Comparison of ENCODE assay signal across 17 mouse cellular contexts in the genomic region with DNA sequence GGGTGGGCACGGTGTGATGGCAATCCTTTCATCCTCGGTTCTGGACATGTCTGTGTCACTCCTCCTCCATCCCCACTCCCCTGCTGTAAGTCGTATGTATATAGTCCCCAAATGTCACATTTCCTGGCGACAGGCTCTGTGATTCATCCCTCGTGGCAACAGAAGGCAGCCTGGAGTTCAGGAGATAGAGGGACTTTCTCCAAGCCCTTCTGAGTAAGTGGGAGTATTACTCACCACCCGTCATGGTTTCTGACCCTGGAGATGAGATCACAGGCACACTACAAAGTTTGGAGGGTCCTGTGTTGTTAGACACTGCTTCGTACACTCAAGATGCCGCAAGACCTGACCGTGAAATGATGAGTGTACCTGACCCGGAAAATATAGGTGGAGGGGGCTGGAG.
"Had no signal": no experiment of that assay in that cellular context is flagged by ENCODE, and none has a peak within 500 bp of the region (broad histone marks: within the 10 kb centered on the region; RNA-seq: fewer than 3 reads in every experiment).

No protein-coding gene starts in this region.

- H3K27ac ChIP-seq: layer of hippocampus, adult 2 months; liver, embryonic 13.5 days; macrophage; midbrain, embryonic 12.5 days; midbrain, embryonic 15.5 days; neural tube, embryonic 12.5 days; neural tube, embryonic 15.5 days; stomach, postnatal 0 days had no signal

- H3K4me3 ChIP-seq: layer of hippocampus, adult 2 months; liver, embryonic 13.5 days; midbrain, embryonic 12.5 days; midbrain, embryonic 15.5 days; neural tube, embryonic 12.5 days; neural tube, embryonic 15.5 days had no signal

- DNase-seq: kidney, postnatal 25 days; layer of hippocampus, adult 9-11 months; liver, embryonic 13.5 days; lung, embryonic 14.5 days; right cerebral cortex, adult 18-20 months; right cerebral cortex, postnatal 14 days; right cerebral cortex, postnatal 4 days; thymus, adult 2 months; thymus, postnatal 14 days; thymus, postnatal 4 days had no signal
